Mouse (Mus musculus): ENCODE data around the gene Gm20388.
A peak's percentile ranks its signal among the peaks of the same experiment; 100 is the strongest.
"Not testable (repeated sequence)": the region's sequence is repeated elsewhere in the genome, so short reads cannot be mapped to it uniquely, and the experiment has no call there.

Gene Gm20388

GRCm38 (mm10) chr8:121591178-121592066 lies 1680.8 kb downstream of the Gm20388 start:
- DNase-seq: peak; percentile 61 to 68

- no peak for DNase-seq
Measured at GRCm38 (mm10) chr8:121593293-121593692, 1682.7 kb downstream of the Gm20388 start.

GRCm38 (mm10) chr8:121593983-121594382 lies 1683.3 kb downstream of the Gm20388 start:
- DNase-seq: no peak

- not testable (repeated sequence) for DNase-seq
Measured at GRCm38 (mm10) chr8:121597492-121597891, 1686.9 kb downstream of the Gm20388 start.

- DNase-seq: no peak
Measured at GRCm38 (mm10) chr8:121598190-121598589, 1687.5 kb downstream of the Gm20388 start.

GRCm38 (mm10) chr8:121598892-121599291 lies 1688.3 kb downstream of the Gm20388 start:
- DNase-seq: peak; percentile 87 to 88

- DNase-seq: no peak
Measured at GRCm38 (mm10) chr8:121599842-121600241, 1689.2 kb downstream of the Gm20388 start.

- DNase-seq: no peak
Measured at GRCm38 (mm10) chr8:121602411-121602810, 1691.8 kb downstream of the Gm20388 start.

GRCm38 (mm10) chr8:121602860-121603259 lies 1692.2 kb downstream of the Gm20388 start:
- peak; percentile 44 to 57 for DNase-seq

GRCm38 (mm10) chr8:121603801-121604200 lies 1693.2 kb downstream of the Gm20388 start:
- no peak for DNase-seq

- no peak for DNase-seq
Measured at GRCm38 (mm10) chr8:121607661-121608060, 1697.0 kb downstream of the Gm20388 start.

GRCm38 (mm10) chr8:121609251-121609650 lies 1698.6 kb downstream of the Gm20388 start:
- DNase-seq: no peak

GRCm38 (mm10) chr8:121609916-121610315 lies 1699.3 kb downstream of the Gm20388 start:
- no peak for DNase-seq

GRCm38 (mm10) chr8:121613419-121613818 lies 1702.8 kb downstream of the Gm20388 start:
- DNase-seq: no peak

GRCm38 (mm10) chr8:121619401-121619995 lies 1708.9 kb downstream of the Gm20388 start:
- no peak for DNase-seq

GRCm38 (mm10) chr8:121620801-121621516 lies 1710.3 kb downstream of the Gm20388 start:
- no peak for DNase-seq

- no peak for DNase-seq
Measured at GRCm38 (mm10) chr8:121621879-121622278, 1711.2 kb downstream of the Gm20388 start.

GRCm38 (mm10) chr8:121623043-121623442 lies 1712.4 kb downstream of the Gm20388 start:
- no peak for DNase-seq

GRCm38 (mm10) chr8:121628681-121629080 lies 1718.0 kb downstream of the Gm20388 start:
- no peak for DNase-seq

GRCm38 (mm10) chr8:121631645-121632071 lies 1721.0 kb downstream of the Gm20388 start:
- no peak for DNase-seq

GRCm38 (mm10) chr8:121632401-121632800 lies 1721.8 kb downstream of the Gm20388 start:
- DNase-seq: no peak

- DNase-seq: no peak
Measured at GRCm38 (mm10) chr8:121635534-121635933, 1724.9 kb downstream of the Gm20388 start.

- DNase-seq: no peak
Measured at GRCm38 (mm10) chr8:121636180-121636579, 1725.5 kb downstream of the Gm20388 start.

Measured in B cell, adult 2 months (primary cell).